ENCODE assay signal across 26 mouse cellular contexts in genomic region chr15:60016513-60016912, GRCm38 (mm10). TPM values are rescaled to one million over a fixed set of nuclear protein-coding genes. Genes with fewer than 3 reads are reported as not detected.
"Had no signal": no experiment of that assay in that cellular context is flagged by ENCODE, and none has a peak within 500 bp of the region (broad histone marks: within the 10 kb centered on the region; RNA-seq: fewer than 3 reads in every experiment).

Gene 4933412E24Rik, minus strand, starts transcription at chr15:60016613.

- H3K27me3 ChIP-seq: neural tube, embryonic 12.5 days; neural tube, embryonic 13.5 days; neural tube, embryonic 15.5 days; stomach, embryonic 15.5 days had no signal

- DNase-seq: retina, postnatal 1 day; right cerebral cortex, adult 18-20 months; right cerebral cortex, postnatal 14 days; right cerebral cortex, postnatal 25 days; right cerebral cortex, postnatal 4 days; spleen, adult 18-20 months; thymus, adult 18-20 months; thymus, adult 2 months; thymus, postnatal 14 days; thymus, postnatal 25 days; thymus, postnatal 36 days; thymus, postnatal 4 days had no signal

- H3K27ac ChIP-seq: neural tube, embryonic 12.5 days; neural tube, embryonic 13.5 days; neural tube, embryonic 15.5 days; stomach, embryonic 15.5 days; stomach, postnatal 0 days had no signal

- H3K4me1 ChIP-seq: neural tube, embryonic 12.5 days; neural tube, embryonic 13.5 days; neural tube, embryonic 15.5 days; stomach, embryonic 15.5 days had no signal

- H3K4me3 ChIP-seq: neural tube, embryonic 12.5 days; neural tube, embryonic 13.5 days; neural tube, embryonic 15.5 days; stomach, embryonic 15.5 days had no signal

- H3K36me3 ChIP-seq: neural tube, embryonic 12.5 days; neural tube, embryonic 13.5 days; neural tube, embryonic 15.5 days; stomach, embryonic 15.5 days had no signal

RNA-seq across cellular contexts. Expression of gene 4933412E24Rik, which starts in this region (rescaled TPM):
- total RNA-seq: neutrophil, adult 5-6 weeks had no signal
- polyA plus RNA-seq: neural tube, embryonic 11.5 days; neural tube, embryonic 12.5 days; neural tube, embryonic 13.5 days; neural tube, embryonic 14.5 days; neural tube, embryonic 15.5 days; small intestine, adult 2 months; spleen, adult 2 months; stomach, embryonic 14.5 days; stomach, embryonic 15.5 days; stomach, embryonic 16.5 days; stomach, postnatal 0 days; thymus, adult 2 months; thymus, postnatal 0 days; urinary bladder, adult 2 months had no signal
